Mouse (Mus musculus) embryonic facial prominence, embryonic 15.5 days (tissue): Measurements from ENCODE around the gene Arhgap19. TPM values are rescaled to one million over a fixed set of nuclear protein-coding genes. Genes with fewer than 3 reads are reported as not detected.

Experiments used
- ATAC-seq: fragments of 200-750 bp; cut with Nextera tagmentation; 2 replicates; pipeline ENCODE4 v1.8.0; 2017; ENCODE audit warnings: low read depth, moderate TSS enrichment; ENCODE audit not compliant: insufficient number of reproducible peaks, low FRiP score, low TSS enrichment
- H3K27ac ChIP-seq: fragments of 300-500 bp; sonication (generic); replicated peaks from 2 replicates; pipeline ENCODE4 v1.5.1; 2015; ENCODE audit warnings: mild to moderate bottlenecking, inconsistent platforms
- H3K27me3 ChIP-seq: fragments of 300-500 bp; sonication (generic); 2 replicates; pipeline ENCODE4 v1.6.1; 2015; ENCODE audit warnings: inconsistent platforms
- H3K36me3 ChIP-seq: fragments of 300-500 bp; sonication (generic); 2 replicates; pipeline ENCODE4 v1.6.1; 2015; ENCODE audit warnings: mild to moderate bottlenecking, inconsistent platforms
- H3K4me1 ChIP-seq: fragments of 300-500 bp; sonication (generic); 2 replicates; pipeline ENCODE4 v1.6.1; 2015; ENCODE audit warnings: inconsistent platforms
- H3K4me2 ChIP-seq: fragments of 300-500 bp; sonication (generic); replicated peaks from 2 replicates; pipeline ENCODE4 v1.6.1; 2015; ENCODE audit warnings: mild to moderate bottlenecking, inconsistent platforms
- H3K4me3 ChIP-seq: fragments of 300-500 bp; sonication (generic); replicated peaks from 2 replicates; pipeline ENCODE4 v1.5.1; 2015; ENCODE audit warnings: mild to moderate bottlenecking, inconsistent platforms
- H3K9ac ChIP-seq: fragments of 300-500 bp; sonication (generic); 2 replicates; pipeline ENCODE4 v1.6.1; 2015; ENCODE audit warnings: inconsistent platforms
- H3K9me3 ChIP-seq: fragments of 300-500 bp; sonication (generic); replicated peaks from 2 replicates; pipeline ENCODE4 v1.6.1; 2016; ENCODE audit warnings: inconsistent platforms
- WGBS: fragments of 180-500 bp; shearing (Covaris S2); methylation state at CpG from one replicate; pipeline ENCODE4 v1.1.7; 2015; 5-methylcytosine and 5-hydroxymethylcytosine counted together
- polyA plus RNA-seq: library from polyadenylated mRNA; unstranded; fragments of >200 nt; fragmentation: Nextera tagmentation; extraction: Ambion mirVana; gene quantifications from 2 replicates; pipeline ENCODE4 v1.2.1, GENCODE M21; 2015

The Arhgap19 gene
- polyA plus RNA-seq, 1 experiment from 2014 or later = 17.5 TPM

- Histone ChIP-seq H3K9ac (no peak overlapping the region), H3K9me3 (no peaks in the 10 kb centered on the region), H3K27ac (no peak overlapping the region), H3K36me3 (no peaks in the 10 kb centered on the region; the same call in 1 of the 2 replicates), H3K27me3 (no peaks in the 10 kb centered on the region), H3K4me1 (no peaks in the 10 kb centered on the region), H3K4me3 (no peak overlapping the region), H3K4me2 (no peak overlapping the region)
- ATAC-seq = no peak
- 26% methylated on average over 12 of the region's 12 CpGs for WGBS
These were observed 37.8 kb downstream of the Arhgap19 start for GRCm38 (mm10) chr19:41763870-41764660.

GRCm38 (mm10) chr19:41761529-41761928 lies 40.3 kb downstream of the Arhgap19 start:
- H3K27ac ChIP-seq = no peak overlapping the region
- no peaks in the 10 kb centered on the region for H3K4me1 ChIP-seq
- H3K4me2 ChIP-seq = no peak overlapping the region
- H3K9ac ChIP-seq = no peak overlapping the region
- no peak for ATAC-seq
- H3K36me3 ChIP-seq = no peaks in the 10 kb centered on the region
- H3K9me3 ChIP-seq = no peaks in the 10 kb centered on the region
- 43% methylated on average over 9 of the region's 9 CpGs for WGBS
- no peaks in the 10 kb centered on the region for H3K27me3 ChIP-seq
- no peak overlapping the region for H3K4me3 ChIP-seq

- H3K36me3 ChIP-seq = no peaks in the 10 kb centered on the region
- no peak for ATAC-seq
- H3K27me3 ChIP-seq = no peaks in the 10 kb centered on the region
- H3K27ac ChIP-seq = no peak overlapping the region
- no peak overlapping the region for H3K9ac ChIP-seq
- 83% methylated on average over 6 of the region's 6 CpGs for WGBS
- no peak overlapping the region for H3K4me2 ChIP-seq
- H3K4me3 ChIP-seq = no peak overlapping the region
- H3K4me1 ChIP-seq = no peaks in the 10 kb centered on the region
- no peaks in the 10 kb centered on the region for H3K9me3 ChIP-seq
These were observed 42.1 kb downstream of the Arhgap19 start for GRCm38 (mm10) chr19:41759765-41760164.

GRCm38 (mm10) chr19:41759270-41759669 lies 42.6 kb downstream of the Arhgap19 start:
- Histone ChIP-seq H3K27ac (no peak overlapping the region), H3K36me3 (no peaks in the 10 kb centered on the region), H3K9me3 (no peaks in the 10 kb centered on the region), H3K9ac (no peak overlapping the region), H3K4me2 (no peak overlapping the region), H3K27me3 (no peaks in the 10 kb centered on the region), H3K4me3 (no peak overlapping the region), H3K4me1 (no peaks in the 10 kb centered on the region)
- 82% methylated on average over 5 of the region's 5 CpGs for WGBS
- ATAC-seq = no peak

GRCm38 (mm10) chr19:41754760-41755159 lies 47.1 kb downstream of the Arhgap19 start:
- no peak for ATAC-seq
- no peak overlapping the region for H3K9ac ChIP-seq
- WGBS = 76% methylated on average over 15 of the region's 15 CpGs
- H3K9me3 ChIP-seq = no peaks in the 10 kb centered on the region
- 0 out of 2 replicates have a peak, but pooled peaks cover 5% of the 10 kb centered on the region for H3K4me1 ChIP-seq
- no peaks in the 10 kb centered on the region for H3K36me3 ChIP-seq
- H3K4me3 ChIP-seq = no peak overlapping the region
- H3K4me2 ChIP-seq = no peak overlapping the region
- H3K27ac ChIP-seq = no peak overlapping the region
- no peaks in the 10 kb centered on the region for H3K27me3 ChIP-seq

- H3K9me3 ChIP-seq = no peaks in the 10 kb centered on the region
- WGBS = 74% methylated on average over 11 of the region's 11 CpGs
- H3K4me1 ChIP-seq = 0 out of 2 replicates have a peak, but pooled peaks cover 5% of the 10 kb centered on the region
- no peak overlapping the region for H3K9ac ChIP-seq
- H3K27me3 ChIP-seq = no peaks in the 10 kb centered on the region
- no peaks in the 10 kb centered on the region for H3K36me3 ChIP-seq
- no peak overlapping the region for H3K27ac ChIP-seq
- H3K4me3 ChIP-seq = no peak overlapping the region
- no peak overlapping the region for H3K4me2 ChIP-seq
- ATAC-seq = no peak
These were observed 49.9 kb downstream of the Arhgap19 start for GRCm38 (mm10) chr19:41751906-41752305.

GRCm38 (mm10) chr19:41747436-41747835 lies 54.4 kb downstream of the Arhgap19 start:
- 73% methylated on average over 14 of the region's 14 CpGs for WGBS
- H3K4me1 ChIP-seq = peaks cover 19% of the 10 kb centered on the region
- H3K27ac ChIP-seq = no peak overlapping the region
- ATAC-seq = no peak
- H3K4me2 ChIP-seq = no peak overlapping the region
- no peak overlapping the region for H3K9ac ChIP-seq
- H3K36me3 ChIP-seq = no peaks in the 10 kb centered on the region
- no peak overlapping the region for H3K4me3 ChIP-seq
- H3K27me3 ChIP-seq = peaks cover 22% of the 10 kb centered on the region
- H3K9me3 ChIP-seq = no peaks in the 10 kb centered on the region

DNA sequence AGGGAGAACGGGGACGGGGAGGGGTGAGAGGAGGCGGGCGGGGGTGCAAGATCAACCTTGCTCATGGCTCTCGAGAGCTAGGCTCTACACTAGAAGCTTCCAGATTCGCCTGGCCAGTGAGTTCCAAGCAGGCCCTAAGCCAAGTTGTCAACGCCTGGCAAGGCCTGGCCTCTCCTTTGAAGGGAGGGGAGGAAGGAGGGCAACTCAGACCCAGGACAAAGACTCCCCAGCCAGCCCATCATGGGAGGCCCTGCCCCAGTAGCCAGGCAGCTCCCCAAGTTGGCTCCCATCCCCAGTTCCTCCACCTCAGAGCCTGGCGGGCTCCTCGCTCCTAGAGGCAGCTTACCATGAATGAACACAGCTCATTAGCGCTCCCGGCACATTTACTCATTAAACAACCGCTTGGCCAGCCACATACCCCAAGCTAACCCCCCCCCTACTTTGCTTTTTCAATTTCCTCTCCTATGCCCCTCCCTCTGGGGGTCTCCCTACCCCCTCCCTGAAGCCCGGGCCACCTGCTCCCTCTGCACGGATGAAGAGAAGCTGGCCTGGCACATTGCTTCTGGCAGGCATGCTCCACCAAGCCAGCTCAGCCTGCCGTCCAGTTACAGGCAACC lies 55.8 kb downstream of the Arhgap19 start:
- Histone ChIP-seq H3K4me3 (no peak overlapping the region), H3K36me3 (no peaks in the 10 kb centered on the region), H3K4me1 (peaks cover 14% of the 10 kb centered on the region), H3K9ac (no peak overlapping the region), H3K4me2 (no peak overlapping the region), H3K9me3 (no peaks in the 10 kb centered on the region), H3K27ac (no peak overlapping the region), H3K27me3 (peaks cover 36% of the 10 kb centered on the region)
- WGBS = 54% methylated on average over 15 of the region's 15 CpGs
- ATAC-seq = peak; percentile 22; the same call in 1 of the 2 replicates

DNA sequence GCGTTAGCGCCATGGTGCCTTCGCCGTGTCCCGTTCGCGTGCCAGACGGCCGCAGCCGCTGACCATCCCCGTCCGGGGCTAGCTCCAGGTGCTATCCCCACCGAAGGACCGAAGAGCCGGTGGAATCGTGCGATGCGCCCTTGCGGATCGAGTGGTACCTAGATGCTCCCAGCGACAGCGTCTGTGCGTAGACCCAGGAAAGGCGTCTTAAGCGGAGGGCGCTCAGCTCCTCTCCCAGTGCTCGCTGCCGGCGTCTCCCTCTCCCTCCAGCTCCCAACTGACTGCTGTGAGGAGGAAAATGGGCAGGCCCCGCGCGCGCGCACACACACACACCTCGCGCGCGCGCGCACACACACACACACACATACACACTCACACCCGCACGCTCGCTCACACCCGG lies 58.5 kb downstream of the Arhgap19 start, which contains the start of gene Slit1:
Slit1 (minus strand) TSS at position 270 of the 400 bp plus-strand sequence.
- Histone ChIP-seq H3K4me2 (peak within 1 kb of the TSS; percentile 76), H3K4me3 (peak within 1 kb of the TSS; percentile 41), H3K9ac (0 out of 2 replicates have a peak within 1 kb of the TSS, but pooled peaks have one; percentile 1), H3K4me1 (peaks cover 19% of the 10 kb centered on the region), H3K27me3 (peaks cover 62% of the 10 kb centered on the region), H3K9me3 (no peaks in the 10 kb centered on the region), H3K27ac (no peak within 1 kb of the TSS), H3K36me3 (no peaks in the 10 kb centered on the region)
- ATAC-seq = no peak
- 3% methylated on average over 43 of the region's 44 CpGs for WGBS

- H3K27ac ChIP-seq = no peak overlapping the region
- no peak overlapping the region for H3K4me3 ChIP-seq
- WGBS = 15% methylated on average over 4 of the region's 4 CpGs
- no peak overlapping the region for H3K4me2 ChIP-seq
- no peak for ATAC-seq
- no peaks in the 10 kb centered on the region for H3K9me3 ChIP-seq
- H3K9ac ChIP-seq = no peak overlapping the region
- H3K4me1 ChIP-seq = peaks cover 22% of the 10 kb centered on the region
- no peaks in the 10 kb centered on the region for H3K36me3 ChIP-seq
- H3K27me3 ChIP-seq = peaks cover 77% of the 10 kb centered on the region
These were observed 63.0 kb downstream of the Arhgap19 start for GRCm38 (mm10) chr19:41738896-41739295.

- H3K4me1 ChIP-seq = peaks cover 17% of the 10 kb centered on the region
- H3K9me3 ChIP-seq = no peaks in the 10 kb centered on the region
- 11% methylated on average over 14 of the region's 14 CpGs for WGBS
- ATAC-seq = no peak
- peaks cover 72% of the 10 kb centered on the region for H3K27me3 ChIP-seq
- no peak overlapping the region for H3K27ac ChIP-seq
- H3K9ac ChIP-seq = no peak overlapping the region
- H3K4me3 ChIP-seq = no peak overlapping the region
- H3K36me3 ChIP-seq = no peaks in the 10 kb centered on the region
- H3K4me2 ChIP-seq = peak overlapping the region; percentile 4; the same call in 1 of the 2 replicates
These were observed 63.4 kb downstream of the Arhgap19 start for GRCm38 (mm10) chr19:41738429-41738805.
